In genomic region chr2:170288787-170289186, GRCm38 (mm10) we compare ENCODE assay signal across 10 mouse cellular contexts.
A peak's percentile ranks its signal among the peaks of the same experiment; 100 is the strongest.
DNase-seq lines count a peak whose midpoint lies in the region; ATAC-seq and TF ChIP-seq lines count a peak whose summit lies in the region.
"Had no signal": no experiment of that assay in that cellular context is flagged by ENCODE, and none has a peak within 500 bp of the region (broad histone marks: within the 10 kb centered on the region; RNA-seq: fewer than 3 reads in every experiment).

No protein-coding gene starts in this region.

- no peaks in the 10 kb centered on the region for H3K9me3 ChIP-seq in heart, embryonic 14.5 days (ENCODE audit: control insufficient read depth, low read length)
- no peaks in the 10 kb centered on the region for H3K9me3 ChIP-seq in E14TG2a.4 (ENCODE audit: low read length)
- H3K9me3 ChIP-seq in embryonic facial prominence, embryonic 15.5 days (replicated peaks): no peaks in the 10 kb centered on the region
- no peaks in the 10 kb centered on the region for H3K9me3 ChIP-seq in midbrain, embryonic 11.5 days (ENCODE audit: control insufficient read depth, low read length)

- H3K27me3 ChIP-seq in heart, embryonic 14.5 days (ENCODE audit: control insufficient read depth, insufficient read depth, low read length): no peaks in the 10 kb centered on the region
- peaks cover 21% of the 10 kb centered on the region for H3K27me3 ChIP-seq in E14TG2a.4 (ENCODE audit: insufficient read depth, low read length)
- H3K27me3 ChIP-seq in embryonic facial prominence, embryonic 15.5 days: no peaks in the 10 kb centered on the region
- H3K27me3 ChIP-seq in midbrain, embryonic 11.5 days (ENCODE audit: control insufficient read depth, insufficient read depth, low read length): no peaks in the 10 kb centered on the region

- DNase-seq in heart, adult 18-20 months: no peak
- no peak for DNase-seq in midbrain, embryonic 11.5 days (ENCODE audit: low spot score, missing footprints)
- no peak for DNase-seq in lung, postnatal 36 days
- DNase-seq in adrenal gland, postnatal 10 days: no peak
- DNase-seq in cerebellum, postnatal 10 days: no peak
- DNase-seq: cerebellum, adult 9-11 months; lung, adult 2 months had no signal

- no peaks in the 10 kb centered on the region for H3K36me3 ChIP-seq in heart, embryonic 14.5 days (ENCODE audit: control insufficient read depth, insufficient read depth, low read length)
- no peaks in the 10 kb centered on the region for H3K36me3 ChIP-seq in E14TG2a.4 (ENCODE audit: insufficient read depth, low read length)
- H3K36me3 ChIP-seq in embryonic facial prominence, embryonic 15.5 days: no peaks in the 10 kb centered on the region
- H3K36me3 ChIP-seq in midbrain, embryonic 11.5 days (ENCODE audit: control insufficient read depth, insufficient read depth, low read length): no peaks in the 10 kb centered on the region

- peaks cover 7 to 29% of the 10 kb centered on the region in 2 experiments; a peak in 3 of 4 replicates for H3K4me1 ChIP-seq in heart, embryonic 14.5 days (ENCODE audit: control insufficient read depth in 2 of 2, insufficient read depth in 2 of 2, low read length in 2 of 2)
- H3K4me1 ChIP-seq in E14TG2a.4 (replicated peaks; ENCODE audit: low read depth, low read length): peaks cover 54% of the 10 kb centered on the region
- peaks cover 35% of the 10 kb centered on the region for H3K4me1 ChIP-seq in embryonic facial prominence, embryonic 15.5 days
- H3K4me1 ChIP-seq in midbrain, embryonic 11.5 days (ENCODE audit: control insufficient read depth, insufficient read depth, low read length): peaks cover 26% of the 10 kb centered on the region

- no peak for TF ChIP-seq CTCF in E14TG2a.4 (conservative IDR thresholded peaks at IDR 0.05; ENCODE audit: low read length)

- H3K4me2 ChIP-seq in heart, embryonic 14.5 days (ENCODE audit: low read length): peak overlapping the region; percentile 78; the same call in 1 of the 2 replicates
- H3K4me2 ChIP-seq in embryonic facial prominence, embryonic 15.5 days (replicated peaks): no peak overlapping the region
- H3K4me2 ChIP-seq in midbrain, embryonic 11.5 days: peak overlapping the region; percentile 46; the same call in 1 of the 2 replicates

- no peak overlapping the region for H3K4me3 ChIP-seq in heart, embryonic 14.5 days (ENCODE audit: control insufficient read depth in 1 of 2, insufficient read depth in 1 of 2, low read depth in 1 of 2, low read length in 2 of 2)
- H3K4me3 ChIP-seq in E14TG2a.4 (replicated peaks; ENCODE audit: low read length): 0 out of 2 replicates have a peak overlapping the region, but pooled peaks have one; percentile 5
- H3K4me3 ChIP-seq in embryonic facial prominence, embryonic 15.5 days (replicated peaks): no peak overlapping the region
- no peak overlapping the region for H3K4me3 ChIP-seq in midbrain, embryonic 11.5 days (ENCODE audit: low read depth, low read length)

- H3K9ac ChIP-seq in heart, embryonic 14.5 days (ENCODE audit: low read length): no peak overlapping the region
- no peak overlapping the region for H3K9ac ChIP-seq in embryonic facial prominence, embryonic 15.5 days
- H3K9ac ChIP-seq in midbrain, embryonic 11.5 days (ENCODE audit: low read length): peak overlapping the region; percentile 46

- no peak for ATAC-seq in heart, embryonic 14.5 days (ENCODE audit: insufficient number of reproducible peaks, insufficient read depth, low FRiP score, low read depth)
- ATAC-seq in embryonic facial prominence, embryonic 15.5 days (ENCODE audit: insufficient number of reproducible peaks, low FRiP score, low TSS enrichment, low read depth): no peak
- no peak for ATAC-seq in midbrain, embryonic 11.5 days (ENCODE audit: low FRiP score)

- 77% methylated on average over 7 of the region's 7 CpGs for WGBS in heart, embryonic 14.5 days
- WGBS in embryonic facial prominence, embryonic 15.5 days: 79% methylated on average over 7 of the region's 7 CpGs
- WGBS in midbrain, embryonic 11.5 days: 37% methylated on average over 7 of the region's 7 CpGs

- H3K27ac ChIP-seq in heart, embryonic 14.5 days (replicated peaks in 1 of 2; ENCODE audit: control insufficient read depth in 1 of 2, insufficient read depth in 1 of 2, low read depth in 2 of 2, low read length in 2 of 2): no peak overlapping the region
- peak overlapping the region; percentile 55; the same call in 1 of the 2 replicates for H3K27ac ChIP-seq in embryonic facial prominence, embryonic 15.5 days (replicated peaks)
- peak overlapping the region; percentile 55 for H3K27ac ChIP-seq in midbrain, embryonic 11.5 days (ENCODE audit: low read depth, low read length)

Comparison
In these comparisons a context has a peak if more than half of its experiments do, and no peak if none do; other contexts are left out.
1. H3K27ac ChIP-seq: peak in embryonic facial prominence, embryonic 15.5 days (single experiment) and midbrain, embryonic 11.5 days (single experiment); none in heart, embryonic 14.5 days (0 of 2).